Mouse (Mus musculus) lung, postnatal 10 days (tissue): Measurements from ENCODE around the gene Ovol1.

Source experiments
- DNase-seq: peaks from one replicate; pipeline ENCODE4 v3.0.0; 2021

Gene Ovol1

DNA sequence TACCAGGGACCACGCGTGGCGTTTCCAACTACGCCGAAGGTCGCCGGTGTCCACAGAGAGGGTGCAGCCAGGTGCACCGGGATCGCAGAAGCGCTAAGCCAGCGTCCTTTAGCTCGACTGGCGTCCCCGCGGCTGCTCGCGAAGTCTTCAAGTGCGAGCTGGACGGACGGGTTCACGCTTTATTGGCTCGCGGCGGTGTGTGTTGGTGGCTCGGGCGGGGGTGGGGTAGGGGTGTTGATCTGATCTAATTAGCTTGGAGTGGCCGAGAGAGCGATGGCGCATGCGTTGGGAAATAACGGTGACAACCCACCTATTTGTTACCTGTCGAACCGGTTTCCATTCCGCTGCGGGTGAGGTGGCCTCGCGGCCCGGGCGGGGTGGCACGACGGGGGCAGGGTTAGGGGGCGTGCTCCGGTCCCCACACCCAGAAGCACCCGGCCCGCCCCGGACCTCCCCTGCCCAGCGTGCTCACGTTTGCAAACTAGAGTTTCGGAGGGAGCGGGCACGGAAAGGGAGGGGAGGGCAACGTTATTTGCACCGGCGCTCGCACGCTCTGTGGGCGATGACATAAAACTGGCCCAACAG, at the start of gene Ovol1:
TSS of gene Ovol1 (minus strand) at position 190 of the 585 bp plus-strand sequence.
- DNase-seq: peak; percentile 72

DNA sequence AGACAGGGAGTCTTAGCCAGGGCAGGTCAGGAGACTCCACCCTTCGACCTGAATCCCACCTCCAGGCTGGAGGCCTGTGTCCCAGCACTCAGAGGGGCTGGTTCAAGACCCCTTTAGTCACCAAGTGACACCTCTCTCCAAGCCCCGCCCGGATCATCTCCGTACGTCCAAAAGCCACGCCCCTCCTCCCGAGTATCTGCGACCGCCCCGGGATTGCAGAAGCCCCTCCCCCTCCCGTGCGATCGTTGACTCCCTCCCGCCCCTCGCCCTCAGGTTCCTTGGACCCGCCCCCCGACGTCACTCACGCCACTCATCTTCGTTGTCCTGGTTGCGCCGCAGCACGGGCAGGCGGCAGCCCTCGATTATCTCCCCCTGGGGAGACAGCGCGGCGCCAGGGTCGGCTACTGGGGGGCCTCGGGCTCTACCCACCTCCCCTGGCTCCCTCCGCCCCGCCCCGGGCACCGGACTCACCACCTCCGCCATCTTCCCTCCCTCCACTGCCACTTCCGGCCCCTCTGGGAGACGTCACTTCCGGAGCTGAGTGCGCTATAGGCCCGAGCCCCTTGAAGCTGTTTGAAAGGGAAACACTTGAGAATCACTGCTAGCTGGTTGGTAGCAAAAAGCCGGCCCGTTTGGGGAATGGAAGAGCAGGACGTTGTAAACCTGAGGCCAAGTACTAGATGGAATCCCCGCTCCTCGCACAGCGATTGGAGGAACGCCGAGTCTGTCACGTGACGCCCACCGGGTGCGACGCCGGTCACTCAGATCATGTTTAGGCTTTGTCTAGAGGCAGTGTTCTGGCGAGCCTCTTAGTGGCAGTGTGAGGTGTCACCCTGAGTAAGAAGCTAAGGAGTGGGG, 49.3 kb upstream of the Ovol1 start, which contains the start of gene Kat5:
TSS of gene Kat5 (minus strand) at position 691 of the 858 bp plus-strand sequence.
- DNase-seq: peak; percentile 94

GRCm38 (mm10) chr19:5609171-5609546, 48.7 kb upstream of the Ovol1 start:
- DNase-seq: no peak

DNA sequence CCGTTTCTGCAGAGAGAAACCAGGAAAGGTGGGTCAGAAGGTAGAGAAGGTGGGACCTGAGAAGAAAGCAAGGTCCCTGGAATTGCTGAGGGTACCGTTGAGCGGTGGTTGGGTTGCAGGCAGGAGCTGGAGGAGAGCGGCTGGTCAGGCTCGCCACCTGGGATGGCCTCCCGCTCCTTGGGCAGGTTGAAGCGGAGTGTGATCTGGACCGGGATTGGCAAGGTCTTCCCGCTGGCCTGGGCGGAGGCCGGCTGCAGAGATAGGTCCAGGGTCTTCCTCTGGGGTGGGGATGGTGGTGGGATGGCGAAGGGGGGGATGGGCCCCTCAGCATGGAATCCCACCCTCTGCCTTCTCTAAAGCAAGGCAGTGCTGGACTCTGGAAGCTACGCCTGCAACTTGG, 48.3 kb upstream of the Ovol1 start:
- DNase-seq: no peak

- no peak for DNase-seq
Observed at GRCm38 (mm10) chr19:5607705-5608410, 47.4 kb upstream of the Ovol1 start.

- peak; percentile 42 for DNase-seq
Observed at GRCm38 (mm10) chr19:5606196-5606595, 45.8 kb upstream of the Ovol1 start.

DNA sequence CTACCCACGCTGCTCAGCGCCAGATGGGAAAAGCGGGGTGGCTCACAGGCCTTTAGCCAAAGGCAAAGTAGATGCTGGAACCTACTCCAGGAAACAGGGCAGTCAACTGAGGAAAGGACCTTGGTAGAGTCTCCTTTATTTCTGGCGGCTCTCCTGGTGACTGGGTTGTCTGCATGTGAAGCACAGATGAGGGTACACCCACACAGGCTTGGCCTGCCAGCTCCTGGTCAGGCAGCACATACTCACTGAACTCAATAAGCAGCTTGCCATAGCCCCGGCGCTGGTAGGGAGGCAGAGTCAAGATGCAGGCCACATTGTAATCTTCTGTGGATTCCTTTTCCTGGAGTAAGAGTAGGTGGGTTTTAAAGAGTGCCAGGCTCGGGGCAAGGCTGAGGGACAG, 44.7 kb upstream of the Ovol1 start:
- DNase-seq: no peak

GRCm38 (mm10) chr19:5603664-5604063, 43.2 kb upstream of the Ovol1 start:
- no peak for DNase-seq

- DNase-seq: peak; percentile 79
Observed at GRCm38 (mm10) chr19:5601752-5602541, 41.5 kb upstream of the Ovol1 start, which contains the start of gene Rnaseh2c. Gene Rnaseh2c, plus strand, starts transcription at chr19:5601873.

DNA sequence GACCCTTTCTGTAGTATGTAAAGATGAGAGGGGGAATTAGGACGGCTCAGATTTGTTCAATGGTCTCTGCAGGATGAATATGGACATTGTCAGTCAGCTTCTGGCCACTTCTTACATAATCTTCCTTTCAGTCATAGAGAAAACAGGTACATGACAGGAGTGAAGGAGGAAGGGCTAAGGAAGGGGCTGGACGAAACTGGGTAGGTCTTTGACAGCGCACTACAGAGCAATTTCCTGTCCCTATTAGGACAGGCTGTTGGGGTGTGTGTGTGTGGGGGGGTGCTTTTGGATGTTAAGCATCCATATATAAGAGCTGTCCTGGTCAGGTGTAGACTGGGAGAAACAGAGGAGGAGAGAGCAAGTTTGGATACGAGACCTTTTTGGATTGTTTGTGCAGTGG, 38.8 kb upstream of the Ovol1 start:
- DNase-seq: no peak

DNA sequence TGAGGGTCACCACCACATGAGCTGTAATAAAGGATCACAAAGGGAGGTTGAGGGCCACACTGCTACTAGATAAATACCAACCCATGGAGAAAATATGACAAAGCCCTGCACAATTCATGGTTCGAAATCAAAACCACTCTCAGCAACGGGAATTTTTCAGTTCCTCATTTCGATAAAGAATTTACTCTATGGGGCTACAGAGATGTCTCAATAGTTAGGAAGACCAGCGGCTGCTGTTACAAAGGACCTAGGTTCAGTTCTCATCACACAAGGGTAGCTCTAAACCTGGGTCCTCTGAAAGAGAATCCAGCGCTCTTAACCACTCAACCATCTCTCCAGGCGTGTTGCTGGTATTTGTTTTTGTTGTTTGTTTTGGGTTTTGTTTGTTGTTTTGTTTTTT, 31.4 kb upstream of the Ovol1 start:
- no peak for DNase-seq

DNA sequence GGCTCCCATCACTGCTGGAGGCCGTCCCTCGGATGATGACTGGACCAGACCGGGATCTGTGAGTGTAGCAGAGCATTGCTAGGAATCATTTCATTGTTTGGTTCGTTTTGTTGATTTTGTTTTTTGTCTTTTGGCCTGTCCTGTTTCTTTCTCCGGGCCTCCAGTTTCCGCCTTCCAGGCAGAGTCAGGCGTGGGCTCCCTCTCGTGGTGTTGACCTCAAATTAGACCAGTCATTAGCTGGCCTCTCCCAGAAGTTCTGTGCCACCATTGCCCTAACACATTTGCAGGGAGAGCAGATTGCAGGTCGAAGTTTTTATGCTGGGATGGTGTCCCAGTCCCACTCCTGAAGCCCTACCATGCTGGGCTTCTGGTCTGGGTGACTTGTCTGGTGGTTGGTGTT, 28.7 kb upstream of the Ovol1 start:
- peak; percentile 32 for DNase-seq

DNA sequence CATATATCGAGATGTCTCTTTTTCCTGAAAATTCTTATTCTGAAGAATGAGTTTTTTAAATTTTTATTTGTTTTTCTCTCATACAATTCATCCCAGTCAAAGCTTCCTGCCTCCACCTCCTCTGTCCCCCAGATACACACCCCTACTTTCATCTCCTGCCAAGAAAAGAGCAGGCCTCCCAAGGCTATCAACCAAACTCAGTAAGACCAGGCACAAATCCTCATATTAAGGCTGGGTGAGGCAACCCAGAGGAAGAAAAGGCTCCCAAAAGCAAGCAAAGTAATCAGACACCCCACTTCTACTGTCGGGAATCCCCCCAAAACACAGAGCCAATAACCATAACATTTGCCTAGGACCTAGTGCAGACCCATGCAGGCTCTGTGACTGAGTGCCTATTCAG, 21.5 kb upstream of the Ovol1 start:
- no peak for DNase-seq

DNA sequence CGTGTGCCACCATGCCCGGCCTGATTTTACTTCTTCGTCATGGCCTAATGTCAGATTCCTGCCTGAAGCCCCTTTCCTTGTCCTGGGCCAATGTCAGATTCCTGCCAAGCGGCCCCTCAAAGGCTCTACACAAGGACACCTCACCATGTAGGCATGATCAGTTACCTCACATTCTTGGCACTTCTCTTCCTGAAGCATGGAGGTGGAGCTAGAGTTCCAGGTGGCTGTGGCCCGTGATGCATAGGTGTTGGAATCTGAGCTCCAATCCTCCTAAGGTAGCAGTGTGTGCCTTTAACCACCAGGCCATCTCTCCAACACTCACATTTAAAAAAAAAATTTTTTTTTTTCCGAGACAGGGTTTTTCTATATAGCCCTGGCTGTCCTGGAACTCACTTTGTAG, 20.3 kb upstream of the Ovol1 start:
- no peak for DNase-seq

- DNase-seq: no peak
Observed at GRCm38 (mm10) chr19:5579971-5580370, 19.5 kb upstream of the Ovol1 start.

DNA sequence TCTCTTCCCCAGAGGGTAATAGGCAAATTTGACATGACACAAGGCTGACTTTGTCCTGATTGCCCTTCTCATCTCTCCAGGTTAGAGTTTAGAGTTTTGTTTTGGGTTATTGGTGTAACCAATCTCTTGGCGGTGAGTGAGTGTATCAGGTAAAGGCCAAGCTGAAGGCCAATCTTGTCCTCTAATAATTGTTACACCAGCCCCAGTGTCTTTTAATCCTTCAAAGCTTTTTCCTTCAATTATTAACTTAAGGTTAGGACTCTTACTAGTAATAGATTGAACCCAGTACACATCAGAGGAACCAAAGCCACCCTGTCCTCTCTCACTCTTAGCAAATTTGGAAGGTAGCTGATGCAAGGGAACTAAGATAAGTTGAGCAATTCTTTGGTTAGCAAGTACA, 14.9 kb upstream of the Ovol1 start:
- no peak for DNase-seq

DNA sequence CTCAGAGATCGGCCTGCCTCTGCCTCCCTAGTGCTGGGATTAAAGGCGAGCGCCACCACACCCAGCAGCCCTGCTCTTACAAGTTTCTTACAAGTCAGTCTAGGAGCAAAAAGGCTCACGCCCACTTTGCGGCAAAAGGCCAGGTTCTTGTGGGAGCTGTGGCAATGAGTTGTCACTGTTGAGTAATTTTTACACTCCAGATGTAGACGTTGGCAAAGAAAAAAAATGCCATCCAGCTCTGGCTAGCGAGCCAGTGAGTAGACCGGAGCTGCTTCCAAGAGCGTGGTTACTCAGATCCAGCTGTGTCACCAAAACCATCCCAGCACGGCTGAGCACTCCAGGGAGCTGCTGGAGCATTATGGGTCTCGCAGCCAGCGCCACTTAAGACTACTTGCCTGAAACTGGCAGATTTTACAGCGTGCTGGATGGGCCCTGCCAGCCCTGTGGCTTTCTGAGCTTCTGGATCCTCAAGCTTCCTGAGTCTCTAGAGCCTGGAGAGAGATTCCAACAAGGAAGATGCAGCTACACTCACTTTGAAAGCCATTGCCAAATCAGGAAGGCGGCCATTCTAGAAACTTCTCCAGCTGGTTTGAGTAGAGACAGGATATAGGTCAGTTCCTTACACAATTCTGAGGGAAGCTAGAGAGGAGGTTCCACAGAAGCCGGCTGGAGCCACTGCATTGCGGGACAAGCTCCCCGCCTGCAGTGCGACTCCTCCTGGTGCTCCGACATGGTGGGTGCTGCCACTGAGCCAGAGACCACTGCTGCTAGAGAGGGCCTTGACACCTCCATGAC, 12.1 kb upstream of the Ovol1 start:
- DNase-seq: peak; percentile 77

- DNase-seq: no peak
Observed at GRCm38 (mm10) chr19:5571831-5572230, 11.4 kb upstream of the Ovol1 start.

- DNase-seq: no peak
Observed at GRCm38 (mm10) chr19:5570353-5571246, 10.2 kb upstream of the Ovol1 start.

- no peak for DNase-seq
Observed at GRCm38 (mm10) chr19:5569521-5569920, 9.1 kb upstream of the Ovol1 start.
